Mouse (Mus musculus): ENCODE data around the gene Ypel4. TPM values are rescaled to one million over a fixed set of nuclear protein-coding genes. Genes with fewer than 3 reads are reported as not detected.
A peak's percentile ranks its signal among the peaks of the same experiment; 100 is the strongest.

Gene Ypel4
- polyA plus RNA-seq, 1 experiment from 2014 or later = 22.2 TPM

DNA sequence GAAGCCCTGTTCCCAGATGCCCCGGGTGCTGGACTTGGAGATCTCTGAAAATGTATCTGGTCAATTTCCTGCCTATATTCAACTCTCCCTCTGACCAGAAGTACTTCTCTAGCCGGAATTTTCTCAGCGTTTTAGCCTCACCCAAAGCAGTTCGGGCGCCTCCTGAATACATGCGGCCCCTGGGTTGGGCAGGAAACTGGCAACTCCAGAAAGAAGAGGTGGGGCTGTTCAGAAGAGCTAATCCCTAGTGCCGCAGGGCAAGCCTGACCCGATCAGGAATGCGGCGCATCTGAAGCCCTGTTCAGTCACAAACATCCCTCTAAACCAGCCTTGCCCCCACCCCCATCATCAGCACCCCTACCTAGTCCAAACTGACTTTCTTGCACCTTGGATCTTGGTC, 10.3 kb downstream of the Ypel4 start:
- peak; percentile 26 for ATAC-seq (ENCODE audit: low FRiP score)
- Histone ChIP-seq H3K27me3 (0 out of 2 replicates have a peak, but pooled peaks cover 3% of the 10 kb centered on the region), H3K4me1 (replicated peaks) (peaks cover 43% of the 10 kb centered on the region), H3K4me3 (peak overlapping the region; percentile 81), H3K27ac (peak overlapping the region; percentile 98), H3K36me3 (0 out of 2 replicates have a peak, but pooled peaks cover 4% of the 10 kb centered on the region), H3K9me3 (no peaks in the 10 kb centered on the region), H3K4me2 (peak overlapping the region; percentile 91), H3K9ac (peak overlapping the region; percentile 95; the same call in 1 of the 2 replicates)
- 1% methylated on average over 10 of the region's 10 CpGs for WGBS

DNA sequence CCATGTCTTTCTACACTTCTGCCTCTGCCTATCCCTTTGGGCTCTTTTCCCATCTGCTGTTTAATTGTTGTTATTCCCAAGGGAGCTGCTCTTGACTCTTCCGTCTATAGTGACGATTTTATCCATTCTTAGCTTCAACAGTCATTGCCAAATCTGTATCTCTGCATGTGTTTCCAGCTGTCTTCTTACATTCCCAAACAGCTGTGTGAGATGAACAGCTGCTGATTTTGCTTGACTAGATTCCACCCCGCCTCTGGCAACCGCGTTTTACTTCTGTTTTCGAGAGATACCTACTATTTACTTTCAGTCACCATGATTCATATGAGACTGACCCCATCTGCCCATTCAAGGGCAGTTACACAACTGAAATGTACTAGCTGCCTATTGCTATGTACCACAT, 16.3 kb downstream of the Ypel4 start:
- Histone ChIP-seq H3K27me3 (0 out of 2 replicates have a peak, but pooled peaks cover 3% of the 10 kb centered on the region), H3K4me3 (no peak overlapping the region), H3K9me3 (no peaks in the 10 kb centered on the region), H3K4me1 (replicated peaks) (no peaks in the 10 kb centered on the region), H3K9ac (no peak overlapping the region), H3K27ac (no peak overlapping the region), H3K36me3 (no peaks in the 10 kb centered on the region), H3K4me2 (no peak overlapping the region)
- WGBS = 69% methylated on average over 6 of the region's 6 CpGs
- no peak for ATAC-seq (ENCODE audit: low FRiP score)

DNA sequence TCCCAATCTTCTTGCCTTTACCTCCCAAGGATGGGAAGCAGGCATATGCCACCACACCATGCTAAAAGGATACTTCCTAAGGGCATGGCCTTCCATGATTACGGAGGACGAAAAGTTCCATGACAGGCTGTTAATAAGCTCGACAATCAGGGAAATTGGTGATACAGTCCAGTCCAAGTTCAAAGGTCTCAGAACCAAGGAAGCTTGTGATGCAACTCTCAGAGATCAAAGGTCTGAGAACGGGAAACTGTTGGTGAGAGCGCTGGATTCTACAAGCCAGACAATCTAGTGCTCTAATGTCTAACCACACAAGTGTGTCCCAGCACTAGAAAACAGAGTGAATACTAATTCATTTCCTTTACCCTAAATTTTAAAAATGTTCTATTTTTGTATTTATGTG, 22.4 kb downstream of the Ypel4 start:
- no peak for ATAC-seq (ENCODE audit: low FRiP score)
- Histone ChIP-seq H3K4me1 (replicated peaks) (no peaks in the 10 kb centered on the region), H3K4me2 (no peak overlapping the region), H3K36me3 (no peaks in the 10 kb centered on the region), H3K4me3 (no peak overlapping the region), H3K9me3 (no peaks in the 10 kb centered on the region), H3K9ac (no peak overlapping the region), H3K27ac (no peak overlapping the region), H3K27me3 (no peaks in the 10 kb centered on the region)
- WGBS = 86% methylated on average over 5 of the region's 5 CpGs

DNA sequence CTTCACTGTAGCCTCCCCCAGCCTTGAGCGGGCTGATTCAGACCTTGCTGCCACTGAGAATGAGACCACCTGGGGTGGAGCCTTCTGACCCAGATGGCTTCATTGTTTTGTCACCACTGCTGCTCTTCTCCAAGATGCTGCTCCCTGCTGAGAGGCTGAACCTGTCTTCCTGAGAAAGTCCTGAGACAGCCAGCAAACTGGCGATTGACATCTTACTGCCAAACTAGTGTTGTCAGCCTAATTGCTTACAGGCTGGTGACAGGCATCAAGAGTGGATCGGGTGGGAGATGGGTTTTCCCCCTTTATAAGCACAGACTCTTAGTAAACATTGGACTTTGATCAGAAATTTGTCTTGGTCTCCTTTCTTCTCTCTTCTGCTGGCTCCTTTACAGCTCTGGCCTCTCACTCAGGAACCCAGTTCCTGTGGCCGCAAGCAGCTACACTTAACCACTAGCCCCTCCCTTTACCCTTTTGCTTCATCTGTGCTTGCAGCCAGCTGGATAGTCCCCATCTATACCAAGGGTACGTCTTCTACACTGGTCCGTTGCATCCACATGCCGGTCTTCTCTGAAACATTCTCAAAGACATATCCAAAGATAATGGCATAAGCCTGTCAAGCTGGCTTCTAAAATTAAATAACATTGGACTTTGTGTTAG, 23.3 kb downstream of the Ypel4 start:
- no peak overlapping the region for H3K4me3 ChIP-seq
- WGBS = 64% methylated on average over 7 of the region's 7 CpGs
- no peak overlapping the region for H3K27ac ChIP-seq
- no peak for ATAC-seq (ENCODE audit: low FRiP score)
- H3K27me3 ChIP-seq = no peaks in the 10 kb centered on the region
- H3K36me3 ChIP-seq = no peaks in the 10 kb centered on the region
- no peak overlapping the region for H3K4me2 ChIP-seq
- H3K4me1 ChIP-seq (replicated peaks) = no peaks in the 10 kb centered on the region
- no peak overlapping the region for H3K9ac ChIP-seq
- H3K9me3 ChIP-seq = no peaks in the 10 kb centered on the region

DNA sequence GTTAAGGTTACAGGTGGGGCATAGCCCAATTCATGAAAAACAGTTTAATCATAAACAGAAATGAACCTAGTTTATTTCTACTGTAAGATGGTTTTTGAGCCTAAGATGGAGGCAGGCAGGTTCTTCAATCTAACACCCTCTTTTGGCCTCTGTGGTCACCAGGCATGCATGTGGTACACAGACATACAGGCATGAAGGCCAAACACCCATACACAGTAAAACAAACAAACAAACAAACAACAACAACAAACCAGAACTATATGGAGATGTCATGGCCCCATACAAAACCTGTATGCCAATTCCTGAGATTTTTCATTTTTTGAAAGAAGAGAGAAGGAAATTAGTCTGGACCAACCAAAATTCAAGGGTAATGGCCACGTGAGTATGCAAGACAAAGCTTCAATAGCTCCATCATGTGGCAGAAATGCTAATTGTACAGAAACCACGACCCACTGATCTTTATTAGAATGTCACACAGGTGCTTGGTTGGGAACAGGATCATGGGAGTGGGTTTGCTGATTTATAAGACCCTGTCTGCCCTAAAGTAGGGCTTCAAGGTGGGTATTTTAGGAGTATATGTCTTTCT, 24.8 kb downstream of the Ypel4 start:
- Histone ChIP-seq H3K9me3 (no peaks in the 10 kb centered on the region), H3K9ac (no peak overlapping the region), H3K27ac (no peak overlapping the region), H3K4me1 (replicated peaks) (no peaks in the 10 kb centered on the region), H3K27me3 (no peaks in the 10 kb centered on the region), H3K36me3 (no peaks in the 10 kb centered on the region), H3K4me3 (no peak overlapping the region), H3K4me2 (no peak overlapping the region)
- WGBS = 3% methylated on average over 2 of the region's 2 CpGs
- peak; percentile 52; the same call in 1 of the 2 replicates for ATAC-seq (ENCODE audit: low FRiP score)

DNA sequence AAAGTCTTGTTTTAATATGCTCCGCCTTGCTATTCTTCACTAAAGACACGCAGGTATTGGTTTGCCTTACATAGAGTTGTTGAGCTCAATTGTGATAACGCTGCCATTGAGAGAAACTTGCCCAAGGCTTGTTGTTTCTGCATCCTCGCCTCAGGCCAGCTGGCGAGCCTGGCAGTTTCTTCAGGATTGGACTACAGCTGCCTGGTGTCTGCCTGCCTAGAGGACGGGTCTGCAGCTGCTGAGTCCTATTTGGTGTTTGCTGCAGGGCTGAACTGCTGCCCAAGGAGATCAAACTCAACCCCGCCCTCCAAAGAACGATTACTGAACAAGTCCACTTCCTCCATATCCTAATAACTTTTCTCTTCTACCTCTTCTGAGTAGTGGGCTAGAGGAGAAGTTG, 26.9 kb downstream of the Ypel4 start:
- no peaks in the 10 kb centered on the region for H3K4me1 ChIP-seq (replicated peaks)
- no peak overlapping the region for H3K4me3 ChIP-seq
- peaks cover 9% of the 10 kb centered on the region for H3K36me3 ChIP-seq
- no peak overlapping the region for H3K27ac ChIP-seq
- no peak overlapping the region for H3K4me2 ChIP-seq
- H3K9ac ChIP-seq = no peak overlapping the region
- ATAC-seq (ENCODE audit: low FRiP score) = no peak
- H3K27me3 ChIP-seq = no peaks in the 10 kb centered on the region
- H3K9me3 ChIP-seq = no peaks in the 10 kb centered on the region
- 78% methylated on average over 8 of the region's 8 CpGs for WGBS

DNA sequence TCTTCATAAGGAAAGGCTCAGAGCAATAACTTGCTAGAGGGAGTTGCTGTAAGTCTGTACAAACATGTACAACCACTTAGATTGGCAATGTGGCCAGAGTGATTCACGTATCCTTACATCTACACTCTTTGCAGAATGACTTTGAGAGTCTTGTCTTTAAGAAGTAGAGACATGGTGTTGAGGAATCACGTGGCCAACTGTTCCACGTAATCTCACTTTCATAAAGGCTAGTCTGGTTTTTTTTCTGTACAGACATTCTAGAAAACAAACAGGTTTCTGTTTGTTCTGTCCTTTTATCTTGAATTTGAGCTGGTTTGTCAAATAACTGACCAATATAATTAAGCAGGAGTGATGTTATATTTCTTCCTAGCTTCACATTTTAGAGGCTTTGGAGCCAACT, 27.5 kb downstream of the Ypel4 start:
- no peak for ATAC-seq (ENCODE audit: low FRiP score)
- 85% methylated on average over 3 of the region's 3 CpGs for WGBS
- no peaks in the 10 kb centered on the region for H3K9me3 ChIP-seq
- no peak overlapping the region for H3K9ac ChIP-seq
- H3K4me1 ChIP-seq (replicated peaks) = no peaks in the 10 kb centered on the region
- peaks cover 9% of the 10 kb centered on the region for H3K36me3 ChIP-seq
- no peak overlapping the region for H3K27ac ChIP-seq
- no peak overlapping the region for H3K4me3 ChIP-seq
- no peaks in the 10 kb centered on the region for H3K27me3 ChIP-seq
- H3K4me2 ChIP-seq = no peak overlapping the region

DNA sequence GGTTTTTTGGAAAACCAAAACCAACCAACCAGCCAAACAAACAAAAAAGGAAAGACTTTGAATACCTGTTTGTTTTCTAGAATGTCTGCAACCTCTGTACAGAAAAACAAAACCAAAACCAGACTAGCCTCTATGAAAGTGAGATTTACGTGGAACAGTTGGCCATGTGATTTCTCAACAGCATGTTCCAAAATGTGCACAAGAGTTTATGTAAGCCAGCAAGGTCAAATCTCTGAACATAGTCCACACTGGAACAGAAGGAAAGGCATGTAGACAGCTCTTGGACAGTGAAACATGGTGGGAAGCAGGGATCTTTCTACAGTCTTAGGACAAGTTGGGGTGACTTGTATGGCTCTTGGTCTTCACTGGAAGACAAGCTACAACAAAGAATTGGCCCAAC, 28.0 kb downstream of the Ypel4 start:
- ATAC-seq (ENCODE audit: low FRiP score) = no peak
- Histone ChIP-seq H3K9ac (no peak overlapping the region), H3K27me3 (no peaks in the 10 kb centered on the region), H3K27ac (no peak overlapping the region), H3K36me3 (peaks cover 9% of the 10 kb centered on the region), H3K4me1 (replicated peaks) (no peaks in the 10 kb centered on the region), H3K4me3 (no peak overlapping the region), H3K4me2 (no peak overlapping the region), H3K9me3 (no peaks in the 10 kb centered on the region)
- 97% methylated on average over 1 of the region's 1 CpGs for WGBS

DNA sequence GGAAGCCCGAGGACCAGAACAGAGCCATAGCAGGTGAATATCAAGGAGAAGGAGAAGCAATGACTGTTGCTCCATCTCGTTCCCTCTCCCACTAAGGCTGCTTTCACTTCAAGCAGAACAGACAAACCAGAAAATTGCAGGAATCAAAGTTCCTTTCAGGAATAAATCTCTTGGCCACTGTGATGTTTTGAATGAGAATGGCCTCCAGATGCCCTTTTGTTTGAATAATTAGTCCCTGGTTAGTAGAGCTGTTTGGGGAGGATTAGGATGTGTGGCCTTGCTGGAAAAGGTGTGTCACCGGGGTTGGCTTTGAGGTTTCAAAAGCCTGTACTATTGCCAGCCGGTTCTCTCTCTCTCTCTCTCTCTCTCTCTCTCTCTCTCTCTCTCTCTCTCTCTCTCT, 28.4 kb downstream of the Ypel4 start:
- no peaks in the 10 kb centered on the region for H3K4me1 ChIP-seq (replicated peaks)

DNA sequence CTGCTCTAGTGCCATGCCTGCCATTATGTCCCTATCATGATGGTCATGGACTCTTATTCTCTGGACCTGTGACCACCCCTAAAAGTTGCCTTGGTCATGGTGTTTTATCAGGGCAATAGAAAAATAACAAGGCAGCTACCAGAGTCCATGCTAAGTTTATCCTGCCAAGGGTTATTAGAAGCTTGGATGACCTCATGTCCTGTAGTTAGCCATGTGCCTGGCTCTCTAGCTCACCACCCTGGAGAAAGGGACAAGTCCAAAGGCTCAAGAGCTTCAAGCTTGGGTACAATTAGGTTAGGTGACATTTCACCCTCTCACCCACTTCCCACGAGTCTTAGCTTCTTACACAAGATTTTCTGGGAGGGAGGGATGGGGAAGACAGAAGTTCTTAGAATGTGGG, 29.0 kb downstream of the Ypel4 start:
- no peak for ATAC-seq (ENCODE audit: low FRiP score)
- Histone ChIP-seq H3K9me3 (no peaks in the 10 kb centered on the region), H3K27ac (no peak overlapping the region)

More for the DNA sequence above, 28.4 kb downstream of the Ypel4 start:
- no peak overlapping the region for H3K9ac ChIP-seq
- ATAC-seq (ENCODE audit: low FRiP score) = no peak
- peaks cover 9% of the 10 kb centered on the region for H3K36me3 ChIP-seq
- no peak overlapping the region for H3K4me3 ChIP-seq
- no peaks in the 10 kb centered on the region for H3K9me3 ChIP-seq
- H3K27ac ChIP-seq = no peak overlapping the region
- no peak overlapping the region for H3K4me2 ChIP-seq
- WGBS = 56% methylated on average over 4 of the region's 4 CpGs
- H3K27me3 ChIP-seq = no peaks in the 10 kb centered on the region

DNA sequence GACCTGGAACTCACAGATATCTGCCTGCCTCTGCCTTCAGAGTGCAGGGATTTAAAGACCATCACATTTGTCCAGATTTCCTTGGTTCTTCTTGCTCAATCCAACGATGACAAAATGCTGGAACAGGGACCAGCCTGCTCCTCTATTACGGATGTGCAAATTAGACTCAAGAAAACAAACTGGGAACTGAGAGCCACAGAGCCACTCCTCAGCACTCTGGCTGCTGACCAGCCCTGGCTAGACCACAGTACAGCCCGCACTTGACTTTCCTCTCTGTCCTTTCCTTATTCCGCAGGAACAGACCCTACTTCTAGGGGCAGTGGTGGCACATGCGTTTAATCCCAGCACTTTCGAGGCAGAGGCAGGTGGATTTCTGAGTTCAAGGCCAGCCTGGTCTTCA, 36.6 kb downstream of the Ypel4 start:
- no peak overlapping the region for H3K4me2 ChIP-seq
- no peaks in the 10 kb centered on the region for H3K27me3 ChIP-seq
- no peak for ATAC-seq (ENCODE audit: low FRiP score)
- no peaks in the 10 kb centered on the region for H3K9me3 ChIP-seq
- H3K4me3 ChIP-seq = no peak overlapping the region
- H3K4me1 ChIP-seq (replicated peaks) = peaks cover 20% of the 10 kb centered on the region
- H3K27ac ChIP-seq = no peak overlapping the region
- 79% methylated on average over 6 of the region's 6 CpGs for WGBS
- no peak overlapping the region for H3K9ac ChIP-seq
- H3K36me3 ChIP-seq = peaks cover 9% of the 10 kb centered on the region

More for the DNA sequence above, 29.0 kb downstream of the Ypel4 start:
- Histone ChIP-seq H3K36me3 (peaks cover 9% of the 10 kb centered on the region), H3K9ac (no peak overlapping the region), H3K4me2 (no peak overlapping the region), H3K27me3 (no peaks in the 10 kb centered on the region), H3K4me1 (replicated peaks) (no peaks in the 10 kb centered on the region), H3K4me3 (no peak overlapping the region)
- 81% methylated on average over 1 of the region's 1 CpGs for WGBS

DNA sequence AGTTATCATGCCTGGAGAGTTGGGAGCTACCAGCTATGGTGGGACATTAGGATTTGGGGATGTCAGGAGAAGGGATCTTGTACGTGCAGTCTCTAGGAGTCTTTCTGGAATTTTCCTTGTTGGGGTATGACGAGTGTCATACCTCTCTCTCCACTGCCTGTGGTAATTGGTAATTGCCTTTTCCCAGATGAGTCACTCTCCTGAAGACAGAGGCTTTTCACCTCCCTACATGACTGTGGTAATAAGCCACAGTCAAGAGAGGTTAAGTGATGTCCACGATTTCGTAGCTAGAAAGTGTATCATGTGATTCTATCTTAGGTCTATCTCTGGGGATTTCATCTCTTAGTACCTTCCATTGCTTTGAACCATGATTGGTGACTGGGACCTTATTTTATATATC, 38.6 kb downstream of the Ypel4 start:
- H3K36me3 ChIP-seq = peaks cover 7% of the 10 kb centered on the region; the same call in 1 of the 2 replicates
- H3K27ac ChIP-seq = no peak overlapping the region
- WGBS = 83% methylated on average over 4 of the region's 4 CpGs
- H3K9me3 ChIP-seq = no peaks in the 10 kb centered on the region
- H3K4me1 ChIP-seq (replicated peaks) = peaks cover 20% of the 10 kb centered on the region
- no peaks in the 10 kb centered on the region for H3K27me3 ChIP-seq
- no peak for ATAC-seq (ENCODE audit: low FRiP score)
- no peak overlapping the region for H3K4me2 ChIP-seq
- H3K4me3 ChIP-seq = no peak overlapping the region
- no peak overlapping the region for H3K9ac ChIP-seq

DNA sequence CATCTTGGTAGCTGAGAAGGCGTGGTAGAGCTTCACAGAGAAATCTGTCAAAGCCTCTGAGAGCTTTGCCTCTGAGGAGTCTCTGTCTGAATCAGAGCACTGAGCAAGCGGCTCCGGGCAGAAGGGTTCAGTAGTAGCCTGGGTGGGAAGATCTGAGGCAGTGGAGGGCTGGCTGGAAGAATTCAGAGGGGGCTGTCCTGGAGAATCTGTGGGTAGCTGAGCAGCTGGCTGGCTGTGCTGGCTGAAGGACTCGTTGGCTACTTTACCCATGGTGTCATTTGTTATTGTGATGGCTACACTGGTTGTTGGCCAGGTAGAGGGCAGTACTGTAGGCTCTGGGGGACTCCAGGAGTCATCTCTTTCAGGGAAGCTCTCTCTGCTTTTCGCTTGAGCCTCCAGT, 39.3 kb downstream of the Ypel4 start:
- Histone ChIP-seq H3K27me3 (no peaks in the 10 kb centered on the region), H3K27ac (no peak overlapping the region), H3K9me3 (no peaks in the 10 kb centered on the region), H3K36me3 (peaks cover 7% of the 10 kb centered on the region; the same call in 1 of the 2 replicates), H3K4me3 (no peak overlapping the region), H3K4me2 (no peak overlapping the region), H3K9ac (no peak overlapping the region), H3K4me1 (replicated peaks) (peaks cover 20% of the 10 kb centered on the region)
- no peak for ATAC-seq (ENCODE audit: low FRiP score)
- WGBS = 84% methylated on average over 5 of the region's 5 CpGs

All from hindbrain, embryonic 13.5 days (tissue).